Mouse (Mus musculus) ES-E14 (cell line): ENCODE measurements around the gene Ush1g. TPM values are rescaled to one million over a fixed set of nuclear protein-coding genes. Genes with fewer than 3 reads are reported as not detected.

Experiments
- DNase-seq: peaks from one replicate; pipeline ENCODE4 v3.0.0-alpha.2; 2013; ENCODE audit warnings: low read depth, low spot score
- H3K27ac ChIP-seq: 2 replicates; pipeline ENCODE4 v1.5.1; 2012; ENCODE audit warnings: low read depth, mild to moderate bottlenecking, low read length, moderate library complexity, mixed read lengths; ENCODE audit not compliant: poor library complexity, insufficient read depth, severe bottlenecking
- H3K36me3 ChIP-seq: 2 replicates; pipeline ENCODE4 v1.6.1; 2012; ENCODE audit warnings: mild to moderate bottlenecking, low read length, moderate library complexity, mixed read lengths; ENCODE audit not compliant: control insufficient read depth, poor library complexity, insufficient read depth, severe bottlenecking
- H3K4me1 ChIP-seq, 2 experiments: fragments of 150-350 bp in 1 of 2; sonication (generic) in 1 of 2; 2 replicates each; pipeline ENCODE4 v1.6.1; 2012; ENCODE audit warnings: low read length in 2 of 2, mild to moderate bottlenecking in 1 of 2, mixed read lengths in 1 of 2; ENCODE audit not compliant: control insufficient read depth in 2 of 2, insufficient read depth in 2 of 2, poor library complexity in 1 of 2
- H3K4me3 ChIP-seq, 2 experiments: fragments of 150-350 bp in 1 of 2; sonication (generic) in 1 of 2; 2 replicates each; pipeline ENCODE4 v1.5.1; 2012; ENCODE audit warnings: low read length in 2 of 2, low read depth in 1 of 2, mild to moderate bottlenecking in 1 of 2, mixed read lengths in 1 of 2; ENCODE audit not compliant: insufficient read depth in 1 of 2, poor library complexity in 1 of 2, severe bottlenecking in 1 of 2
- H3K9ac ChIP-seq: 2 replicates; pipeline ENCODE4 v1.6.1; 2012; ENCODE audit warnings: low read depth, mild to moderate bottlenecking, low read length, mixed read lengths; ENCODE audit not compliant: poor library complexity, insufficient read depth, severe bottlenecking
- H3K9me3 ChIP-seq: fragments of 150-350 bp; sonication (generic); 2 replicates; pipeline ENCODE4 v1.6.1; 2012; ENCODE audit warnings: low read depth, mild to moderate bottlenecking, low read length; ENCODE audit not compliant: control insufficient read depth, insufficient read depth
- CHD2 ChIP-seq: IDR thresholded peaks from 2 replicates; pipeline ENCODE4 v1.6.1; 2014; ENCODE audit warnings: mild to moderate bottlenecking, low read depth, low read length, inconsistent platforms
- HCFC1 ChIP-seq: IDR thresholded peaks from 2 replicates; pipeline ENCODE4 v1.6.1; 2012; ENCODE audit warnings: low read length, inconsistent platforms, borderline replicate concordance; ENCODE audit not compliant: insufficient read depth
- MAFK ChIP-seq: IDR thresholded peaks from 2 replicates; pipeline ENCODE4 v1.6.1; 2014; ENCODE audit warnings: mild to moderate bottlenecking, low read depth, low read length, inconsistent platforms; ENCODE audit not compliant: insufficient read depth
- ZC3H11A ChIP-seq: IDR thresholded peaks from 2 replicates; pipeline ENCODE4 v1.6.1; 2012; ENCODE audit warnings: low read depth, mild to moderate bottlenecking, inconsistent platforms, low read length, borderline replicate concordance
- ZNF384 ChIP-seq: IDR thresholded peaks from 2 replicates; pipeline ENCODE4 v1.6.1; 2012; ENCODE audit warnings: low read depth, low read length, inconsistent platforms
- in situ Hi-C, 2 experiments: fragments of 600-800 bp; cut with MboI; formaldehyde crosslinking; loops; one replicate each; pipeline ENCODE4 v1.15.1; 2025; ENCODE audit warnings: low sequenced_read_pairs in 2 of 2, inconsistent platforms in 1 of 2; ENCODE audit not compliant: unreplicated experiment in 2 of 2
- total RNA-seq: library from RNA; depleted of rRNA; stranded (reverse); fragments of 300-350 nt; gene quantifications from 2 replicates; pipeline ENCODE4 v1.2.3, GENCODE M21; 2012

Gene Ush1g
- total RNA-seq, 1 experiment: not detected

DNA sequence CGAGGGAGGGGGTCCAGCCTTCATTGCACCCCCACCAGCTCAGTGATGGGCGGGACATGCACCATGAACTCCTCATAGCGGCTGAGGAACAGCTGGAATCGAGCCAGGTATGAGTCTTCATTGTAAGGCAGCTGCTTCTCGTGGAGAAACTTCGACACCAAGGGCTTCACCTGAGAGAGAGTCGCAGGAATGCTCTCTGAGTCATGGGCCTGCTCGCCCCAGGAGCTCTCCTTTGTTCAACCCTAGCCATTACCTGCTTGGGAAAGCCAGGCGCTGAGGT, 38.4 kb downstream of the Ush1g start:
- in situ Hi-C loops: no loop called here
- TF ChIP-seq CHD2 (no peak), MAFK (no peak), HCFC1 (no peak), ZC3H11A (no peak), ZNF384 (no peak)
- H3K9me3 ChIP-seq: no peaks in the 10 kb centered on the region
- no peaks in the 10 kb centered on the region for H3K36me3 ChIP-seq
- no peak overlapping the region for H3K4me3 ChIP-seq
- peaks cover 0 to 2% of the 10 kb centered on the region in 2 experiments; a peak in 1 of 4 replicates for H3K4me1 ChIP-seq
- H3K27ac ChIP-seq: no peak overlapping the region
- no peak for DNase-seq
- no peak overlapping the region for H3K9ac ChIP-seq

DNA sequence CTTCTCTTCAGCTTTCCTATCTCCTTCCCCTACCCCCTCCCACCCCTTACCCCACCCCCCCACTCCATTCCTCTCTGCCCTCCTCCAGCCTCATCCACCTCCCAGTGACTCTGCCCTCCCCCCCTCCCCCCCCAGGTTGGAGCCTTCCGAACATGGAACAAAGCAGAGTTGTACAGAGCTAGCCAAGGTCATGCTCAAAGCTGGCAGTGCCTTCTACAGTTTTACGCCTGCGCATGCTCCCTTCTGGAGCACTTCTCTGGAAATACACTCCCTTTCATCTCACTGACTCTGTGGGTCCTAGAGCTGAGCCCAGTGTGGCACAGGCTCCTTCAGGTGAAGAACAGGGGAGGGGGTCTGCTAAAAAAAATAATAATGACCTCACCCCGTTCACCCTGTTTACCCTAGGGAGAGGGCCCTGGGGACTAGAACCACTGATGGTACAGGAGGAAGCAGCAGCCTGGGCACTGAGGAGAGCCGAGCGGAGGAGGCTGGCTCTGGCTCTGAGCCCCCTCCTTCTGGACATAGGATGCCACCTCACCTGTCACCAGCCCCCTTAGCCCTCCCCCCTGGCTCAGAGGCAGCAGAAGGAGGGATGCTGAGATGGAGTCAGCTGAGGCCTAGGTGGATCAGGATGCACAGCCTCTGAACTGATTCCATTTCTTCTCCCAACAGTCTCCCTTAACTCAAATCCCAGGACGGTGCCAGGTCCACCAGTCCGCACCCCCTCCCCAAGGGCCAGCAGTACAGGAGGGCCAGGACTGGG, 38.9 kb downstream of the Ush1g start:
- no peaks in the 10 kb centered on the region for H3K36me3 ChIP-seq
- no peak for DNase-seq
- no peak overlapping the region for H3K9ac ChIP-seq
- no peaks in the 10 kb centered on the region for H3K9me3 ChIP-seq
- no peak overlapping the region for H3K4me3 ChIP-seq
- in situ Hi-C loops: no loop called here
- H3K4me1 ChIP-seq: peaks cover 0 to 4% of the 10 kb centered on the region in 2 experiments; a peak in 2 of 4 replicates
- no peak overlapping the region for H3K27ac ChIP-seq
- TF ChIP-seq MAFK (no peak), ZC3H11A (no peak), ZNF384 (no peak), HCFC1 (no peak), CHD2 (no peak)

DNA sequence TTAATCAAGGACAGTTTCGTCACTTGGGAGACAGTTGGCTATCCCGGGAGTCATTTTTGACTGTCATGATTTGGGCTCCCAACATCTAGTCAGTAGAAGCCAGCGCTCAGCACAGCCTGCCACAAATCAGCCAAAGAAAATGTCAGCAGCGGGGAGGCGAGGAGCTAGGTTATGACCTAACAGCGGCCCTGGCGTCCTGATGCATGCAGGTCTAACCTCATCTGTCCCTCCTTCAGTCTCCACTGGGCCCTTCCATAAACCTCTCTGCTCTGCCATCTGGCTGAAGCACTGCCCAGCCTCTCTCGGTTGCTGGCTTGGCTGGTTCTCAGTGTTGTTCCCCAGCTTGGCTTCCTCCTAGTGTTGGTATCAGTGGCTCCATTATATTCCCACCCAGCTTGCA, 39.5 kb downstream of the Ush1g start:
- in situ Hi-C loops: no loop called here
- TF ChIP-seq CHD2: no peak
- H3K27ac ChIP-seq: no peak overlapping the region
- H3K36me3 ChIP-seq: no peaks in the 10 kb centered on the region
- H3K9ac ChIP-seq: no peak overlapping the region
- no peaks in the 10 kb centered on the region for H3K9me3 ChIP-seq
- DNase-seq: no peak
- H3K4me3 ChIP-seq: no peak overlapping the region
- peaks cover 0 to 4% of the 10 kb centered on the region in 2 experiments; a peak in 2 of 4 replicates for H3K4me1 ChIP-seq

DNA sequence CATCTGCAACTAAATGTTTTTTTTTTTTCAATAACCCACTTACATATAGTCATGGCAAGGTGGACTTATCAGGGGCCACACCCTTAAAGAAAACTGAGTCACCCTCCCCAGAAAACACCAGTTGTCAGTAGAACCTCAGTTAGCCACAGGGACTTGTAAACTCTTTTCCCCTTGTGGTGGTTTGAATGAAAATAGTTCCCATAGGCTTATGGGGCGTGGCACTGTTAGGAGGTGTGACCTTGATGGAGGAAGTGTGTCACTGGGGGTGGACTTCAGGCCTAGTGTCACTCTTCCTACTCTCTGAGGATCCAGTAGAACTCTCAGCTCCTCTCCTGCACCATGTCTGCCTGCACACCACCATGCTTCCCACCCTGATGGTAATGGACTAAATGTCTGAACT, 42.1 kb downstream of the Ush1g start:
- no peaks in the 10 kb centered on the region for H3K36me3 ChIP-seq
- H3K27ac ChIP-seq: no peak overlapping the region
- H3K4me1 ChIP-seq: peaks cover 2% of the 10 kb centered on the region in 2 experiments; a peak in 3 of 4 replicates
- H3K9me3 ChIP-seq: no peaks in the 10 kb centered on the region
- in situ Hi-C loops: no loop called here
- TF ChIP-seq HCFC1: no peak
- TF ChIP-seq ZNF384: no peak
- no peak for TF ChIP-seq ZC3H11A
- TF ChIP-seq CHD2: no peak
- TF ChIP-seq MAFK: no peak
- H3K9ac ChIP-seq: no peak overlapping the region
- no peak for DNase-seq
- no peak overlapping the region for H3K4me3 ChIP-seq

DNA sequence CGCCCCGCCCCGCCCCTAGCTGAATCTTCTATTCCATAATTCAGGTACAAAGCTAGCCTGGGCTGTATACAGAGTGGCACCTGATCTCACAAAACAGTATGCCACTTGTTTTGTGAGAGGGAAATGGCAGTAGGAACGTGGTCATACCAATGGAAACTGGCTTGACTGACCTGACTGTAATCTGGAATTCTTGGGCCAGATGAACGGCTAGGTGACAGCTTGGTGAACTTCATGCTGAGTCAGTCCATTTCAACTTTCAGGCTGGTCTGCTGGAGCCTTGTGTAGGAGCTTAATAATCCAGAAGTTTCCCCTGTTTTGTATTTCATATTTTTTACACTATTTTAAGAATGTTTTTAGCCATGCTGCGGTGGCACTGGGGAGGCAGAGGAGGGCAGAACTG, 43.7 kb downstream of the Ush1g start:
- in situ Hi-C loops: no loop called here
- H3K27ac ChIP-seq: no peak overlapping the region
- no peak for TF ChIP-seq HCFC1
- TF ChIP-seq MAFK: no peak
- no peak for TF ChIP-seq ZC3H11A
- no peak for TF ChIP-seq CHD2
- no peak for TF ChIP-seq ZNF384
- H3K9me3 ChIP-seq: no peaks in the 10 kb centered on the region
- H3K4me1 ChIP-seq: peaks cover 2% of the 10 kb centered on the region in 2 experiments; a peak in 3 of 4 replicates
- H3K9ac ChIP-seq: no peak overlapping the region
- H3K4me3 ChIP-seq: no peak overlapping the region
- no peaks in the 10 kb centered on the region for H3K36me3 ChIP-seq
- DNase-seq: no peak
